Mouse (Mus musculus) ovary, postnatal 10 days (tissue): Measurements from ENCODE around the gene Srp68.

Experiments
- DNase-seq: peaks from one replicate; pipeline ENCODE4 v3.0.0; 2022; ENCODE audit warnings: low spot score

Srp68 gene

DNA sequence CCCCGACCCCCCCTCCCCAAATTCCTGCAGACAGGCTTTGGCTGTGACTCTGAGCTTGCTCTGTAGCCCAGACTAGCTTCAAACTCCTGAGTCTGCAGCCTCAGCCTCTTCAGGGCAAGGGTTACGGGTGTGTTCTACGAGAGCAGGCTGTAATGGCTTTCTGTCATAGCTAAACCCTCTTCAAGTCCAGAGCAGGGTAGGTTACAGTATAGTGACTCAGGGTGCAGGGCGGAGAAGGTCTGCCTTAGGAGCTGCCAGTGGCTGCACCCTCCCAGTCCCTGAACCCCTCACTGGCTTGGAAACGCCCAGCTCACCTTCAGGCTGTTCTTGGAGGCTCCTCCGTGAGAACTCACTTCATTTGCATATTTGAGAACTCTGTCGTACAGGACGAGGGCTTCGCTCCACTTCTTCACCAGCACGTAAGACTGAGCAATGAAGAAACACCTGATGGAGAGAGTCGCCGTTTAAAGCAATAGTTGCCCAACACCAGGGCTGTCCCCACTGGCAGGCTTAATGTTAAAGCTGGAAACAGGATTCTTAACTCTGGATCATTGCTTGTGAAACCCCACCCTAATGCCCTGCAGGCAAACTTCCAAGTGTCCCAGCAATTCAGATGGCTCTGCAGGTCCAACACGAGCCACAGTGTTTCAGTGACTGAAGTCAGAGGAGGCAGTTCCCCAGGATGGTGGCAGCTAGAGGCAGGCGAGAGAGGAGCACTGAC is 26.4 kb downstream of the Srp68 start:
- DNase-seq: no peak

DNA sequence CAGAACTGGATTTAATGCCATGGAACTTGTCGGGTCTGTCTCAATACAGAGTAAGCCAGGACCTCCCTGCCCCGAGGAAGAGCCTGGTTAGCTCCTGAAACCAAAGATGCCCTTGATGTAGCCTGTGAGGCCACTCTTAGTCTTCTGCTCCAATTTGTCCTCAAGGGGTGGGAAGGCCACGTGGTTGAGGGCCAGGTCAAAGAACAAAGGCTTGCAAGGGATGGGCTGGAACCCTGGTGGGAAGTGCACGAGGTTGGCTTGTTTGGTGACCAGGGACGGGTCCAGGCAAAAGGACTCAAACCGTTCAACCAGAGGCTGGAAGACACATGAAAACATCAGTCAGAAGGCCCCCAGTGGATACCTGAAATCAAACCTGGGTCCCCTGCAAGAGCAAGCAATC is 28.4 kb downstream of the Srp68 start:
- DNase-seq: no peak

DNA sequence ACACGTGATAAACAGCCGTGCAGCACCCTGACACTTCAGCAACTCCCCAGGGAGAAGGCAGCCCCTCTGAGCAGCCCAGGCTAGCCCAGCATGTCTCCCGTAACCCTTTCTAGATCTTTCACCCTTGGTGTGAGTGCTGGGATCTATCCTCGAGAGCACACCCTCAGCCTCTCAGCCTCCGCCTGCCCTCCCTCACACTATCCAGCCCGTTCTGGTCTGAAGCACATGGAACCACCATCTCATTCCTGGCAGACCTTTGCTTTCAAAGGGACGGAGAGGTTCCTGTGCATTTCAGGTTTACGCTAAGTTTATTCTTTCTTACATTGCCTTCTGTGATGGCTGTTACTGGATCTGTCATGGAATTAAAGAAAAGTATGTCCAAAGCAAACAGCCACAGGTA is 29.4 kb downstream of the Srp68 start:
- DNase-seq: no peak

DNA sequence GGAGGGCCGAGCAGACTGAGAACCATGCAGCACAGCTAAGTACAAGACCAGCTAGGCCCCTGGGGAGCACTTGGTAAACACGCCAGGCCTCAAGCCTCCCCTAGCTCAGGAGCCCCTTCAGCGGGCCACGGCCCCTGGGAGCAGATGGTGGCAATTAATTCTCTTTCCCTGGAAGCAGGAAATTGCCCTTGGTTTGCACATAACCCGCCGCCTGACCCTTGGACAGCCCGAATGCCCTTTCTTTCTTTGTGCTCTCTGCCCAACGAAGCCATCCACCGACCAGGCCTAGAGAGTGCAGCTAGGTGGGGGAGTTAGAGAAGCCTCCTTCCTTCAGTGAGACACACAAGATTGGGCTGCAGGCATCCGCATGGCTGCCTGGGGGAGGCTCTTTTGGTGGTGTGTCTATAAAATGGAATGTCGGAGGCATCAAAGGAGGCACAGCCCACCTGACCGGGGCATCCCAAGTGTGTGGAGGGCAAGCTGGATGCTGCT is 32.2 kb downstream of the Srp68 start:
- no peak for DNase-seq

- DNase-seq: no peak
Measured at GRCm38 (mm10) chr11:116239797-116240196, 34.2 kb downstream of the Srp68 start.

GRCm38 (mm10) chr11:116237742-116238395 is 36.1 kb downstream of the Srp68 start, which contains the start of gene Evpl:
TSS of gene Evpl (minus strand) at chr11:116238077.
- DNase-seq: peak; percentile 39

GRCm38 (mm10) chr11:116234901-116235300 is 39.1 kb downstream of the Srp68 start:
- DNase-seq: no peak

GRCm38 (mm10) chr11:116232427-116232826 is 41.6 kb downstream of the Srp68 start:
- no peak for DNase-seq

- no peak for DNase-seq
Measured at GRCm38 (mm10) chr11:116228699-116229098, 45.3 kb downstream of the Srp68 start.

DNA sequence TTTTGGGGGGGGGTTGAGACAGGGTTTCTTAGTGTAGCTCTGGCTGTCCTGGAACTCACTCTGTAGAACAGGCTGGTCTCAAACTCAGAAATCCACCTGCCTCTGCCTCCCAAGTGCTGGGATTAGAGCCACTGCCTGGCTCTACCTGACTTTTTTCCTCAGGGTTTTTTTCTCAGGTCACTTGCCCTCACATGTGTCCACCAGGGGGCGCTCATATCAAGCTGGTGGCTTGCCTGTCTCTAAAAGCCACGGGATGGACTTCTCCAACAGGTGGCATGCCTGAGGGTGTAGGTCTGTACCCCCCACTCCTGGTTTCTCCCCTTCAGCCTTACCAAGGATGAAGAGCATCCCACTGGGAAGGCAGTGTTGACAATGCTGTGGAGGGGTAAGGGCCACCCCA is 47.6 kb downstream of the Srp68 start:
- DNase-seq: peak; percentile 80

DNA sequence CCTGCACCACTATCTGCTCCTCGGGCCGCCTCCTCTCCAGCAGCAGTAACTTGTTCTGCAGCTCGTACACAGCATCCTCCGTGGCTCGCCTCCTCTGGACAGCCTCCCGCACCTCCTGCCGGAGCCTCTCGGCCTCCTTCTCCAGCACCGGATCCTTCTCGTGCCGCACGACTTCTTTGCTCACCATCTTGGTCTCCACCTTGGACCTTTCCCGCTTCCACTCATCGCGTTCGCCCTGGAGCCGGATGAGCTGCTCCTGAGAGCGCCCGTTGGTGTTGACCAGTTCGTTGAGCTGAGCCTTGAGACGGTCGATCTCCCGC is 51.3 kb downstream of the Srp68 start:
- no peak for DNase-seq

DNA sequence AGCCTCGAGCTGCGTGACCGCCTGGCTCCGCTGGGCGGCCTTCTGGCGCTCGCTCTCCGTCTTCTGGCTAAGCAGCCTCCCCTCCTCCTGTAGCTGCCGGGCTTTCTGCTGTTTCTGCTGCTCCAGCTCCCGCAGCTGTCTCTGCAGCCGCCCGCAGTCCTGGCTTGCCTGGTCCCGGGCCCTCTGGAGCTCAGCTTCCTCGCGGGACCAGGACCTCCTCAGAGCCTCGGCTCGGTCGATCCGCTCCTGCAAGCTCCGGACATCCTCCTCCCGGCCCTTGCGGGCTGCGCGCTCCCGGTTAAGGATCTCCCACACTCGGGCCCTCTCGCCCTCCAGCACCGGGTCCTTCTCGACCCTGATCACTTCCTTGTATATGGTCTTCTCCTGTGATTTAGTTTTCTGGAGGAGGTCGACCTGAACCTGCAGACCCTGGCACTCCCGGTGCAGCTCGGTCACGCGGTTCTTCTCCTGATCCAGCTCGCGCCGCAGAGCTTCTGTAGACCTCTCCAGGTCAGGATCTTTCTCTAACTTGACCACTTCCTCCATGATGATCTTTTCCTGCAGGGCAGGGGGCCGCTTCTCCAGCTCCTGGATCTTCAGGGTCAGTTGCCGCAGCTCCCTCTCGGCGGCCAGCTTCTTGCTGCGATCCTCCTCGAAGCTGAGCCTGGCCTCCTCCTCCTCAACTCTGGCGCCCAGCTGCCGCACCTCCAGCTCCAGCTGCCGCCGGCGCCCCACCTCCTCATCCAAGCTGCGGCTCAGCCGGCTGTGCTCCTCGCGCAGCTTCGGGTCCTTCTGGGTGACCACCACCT is 51.9 kb downstream of the Srp68 start:
- DNase-seq: no peak

GRCm38 (mm10) chr11:116219885-116220284 is 54.1 kb downstream of the Srp68 start:
- DNase-seq: no peak

GRCm38 (mm10) chr11:116218737-116219400 is 55.1 kb downstream of the Srp68 start:
- DNase-seq: peak; percentile 61

DNA sequence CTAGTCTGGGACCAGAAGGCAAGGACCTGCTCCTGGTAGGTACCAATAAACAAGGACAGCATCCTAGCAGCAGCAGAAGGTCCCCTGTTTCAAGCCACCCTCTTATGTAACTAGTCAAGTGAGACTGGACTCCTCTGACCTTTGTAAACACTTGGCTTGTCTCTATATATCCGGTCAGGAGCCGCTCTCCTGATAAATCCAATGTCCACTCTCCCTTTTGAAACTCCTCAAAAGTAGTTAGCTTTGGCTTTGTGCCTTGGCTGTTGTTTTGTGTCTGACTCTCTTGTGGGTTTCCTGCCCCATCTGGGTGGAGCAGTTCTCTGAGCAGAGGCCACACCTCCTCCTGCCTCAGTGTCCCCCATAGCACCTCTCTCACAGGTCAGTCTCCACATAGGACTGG is 55.8 kb downstream of the Srp68 start:
- no peak for DNase-seq

DNA sequence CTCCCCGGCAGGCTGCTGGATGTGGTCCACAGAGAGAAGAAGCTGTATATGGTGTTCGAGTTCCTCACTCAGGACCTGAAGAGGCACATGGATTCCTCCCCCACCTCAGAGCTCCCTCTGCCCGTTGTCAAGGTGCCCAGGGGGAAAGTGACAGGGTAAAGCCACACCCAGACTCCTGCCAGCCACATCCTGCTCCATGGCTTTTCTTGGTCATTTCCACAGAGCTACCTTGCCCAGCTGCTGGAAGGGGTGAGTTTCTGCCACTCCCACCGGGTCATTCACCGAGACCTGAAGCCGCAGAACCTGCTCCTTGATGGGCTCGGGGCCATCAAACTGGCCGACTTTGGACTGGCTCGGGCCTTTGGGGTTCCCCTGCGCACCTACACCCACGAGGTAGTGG is 57.5 kb downstream of the Srp68 start:
- DNase-seq: no peak

DNA sequence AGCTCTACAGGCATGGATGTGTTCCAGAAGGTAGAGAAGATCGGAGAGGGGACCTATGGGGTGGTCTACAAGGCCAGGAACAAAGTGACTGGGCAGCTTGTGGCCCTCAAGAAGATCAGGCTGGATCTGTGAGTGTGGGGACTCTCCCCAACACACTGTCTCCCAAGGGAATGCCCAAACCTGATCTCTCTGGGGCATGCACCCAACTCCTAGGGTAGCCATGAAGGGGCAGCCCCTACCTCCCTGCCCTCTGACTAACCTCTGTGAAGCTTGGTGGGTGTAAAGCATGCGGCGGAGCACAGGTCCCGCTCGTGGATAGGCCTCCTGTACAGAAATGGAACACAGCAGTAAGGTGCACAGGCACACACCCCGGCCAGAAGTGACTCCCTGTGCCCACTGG is 58.0 kb downstream of the Srp68 start:
- no peak for DNase-seq

GRCm38 (mm10) chr11:116215181-116215580 is 58.8 kb downstream of the Srp68 start:
- DNase-seq: no peak

GRCm38 (mm10) chr11:116213877-116214510 is 60.0 kb downstream of the Srp68 start:
- DNase-seq: no peak

DNA sequence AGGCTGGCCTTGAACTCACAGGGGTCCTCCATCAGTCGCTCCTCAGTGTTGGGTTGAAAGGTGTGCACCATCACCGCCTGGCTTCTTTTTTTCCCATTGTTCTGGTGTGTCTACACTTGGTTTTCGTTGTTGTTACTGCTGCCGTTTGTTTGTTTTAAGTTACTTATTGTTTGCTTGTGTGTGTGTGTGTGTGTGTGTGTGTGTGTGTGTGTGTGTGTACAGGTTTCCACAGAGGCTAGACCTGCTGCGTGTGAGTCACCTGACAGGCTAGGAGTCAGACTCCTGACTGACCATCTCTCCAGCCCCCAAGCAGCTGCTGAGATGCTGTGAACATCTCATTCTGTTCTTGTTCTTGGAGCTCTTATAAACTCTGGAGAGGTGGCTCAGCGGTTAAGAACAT is 61.2 kb downstream of the Srp68 start:
- DNase-seq: no peak

GRCm38 (mm10) chr11:116210696-116211095 is 63.3 kb downstream of the Srp68 start:
- no peak for DNase-seq

DNA sequence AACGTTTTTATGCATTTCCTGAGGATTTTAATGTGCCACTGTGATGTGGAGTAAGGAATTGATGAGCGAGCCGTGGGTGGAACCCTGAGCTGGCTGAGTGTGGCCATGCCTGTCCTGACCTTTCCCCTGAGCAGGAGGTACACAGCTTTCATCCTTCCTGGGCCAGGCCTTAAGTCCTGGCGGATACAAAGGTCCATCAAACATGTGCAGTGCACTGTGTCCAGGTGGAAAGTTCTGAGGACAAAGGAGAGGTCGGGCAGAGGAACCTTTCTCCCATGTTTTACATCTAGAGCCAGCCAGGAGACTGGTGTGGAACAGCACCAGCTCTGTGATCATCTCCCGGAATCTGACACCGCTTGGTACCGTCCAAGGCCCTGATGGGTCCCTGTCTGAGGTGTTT is 64.8 kb downstream of the Srp68 start:
- DNase-seq: no peak
